Mouse (Mus musculus): ENCODE measurements at regions not wholly inside any gene's neighbourhood (a gene's known extent, or its start where the extent isn't known, plus 50 kb on each side); places are given as distances from the start of the nearest gene placed in this dataset.

- no peak for TF ChIP-seq POLR2A (IDR thresholded peaks at IDR 0.05; ENCODE audit: low read depth, low read length)
- TF ChIP-seq CTCF (IDR thresholded peaks at IDR 0.05; ENCODE audit: borderline replicate concordance, insufficient read depth, low read length) = no peak
These were observed 141.3 kb downstream of the Rnd3 start for GRCm38 (mm10) chr2:51007409-51008250.
